Mouse (Mus musculus) cerebellum, adult 2 months (tissue): ENCODE measurements at regions not wholly inside any gene's neighbourhood (a gene's known extent, or its start where the extent isn't known, plus 50 kb on each side); places are given as distances from the start of the nearest gene placed in this dataset.

ENCODE experiments used
- DNase-seq, 2 experiments: peaks; one replicate each; pipeline ENCODE4 v3.0.0; 2021
- H3K27ac ChIP-seq: fragments of 200-500 bp; 2 replicates; pipeline ENCODE4 v1.5.1; 2012; ENCODE audit warnings: low read length, control low read depth, inconsistent platforms; ENCODE audit not compliant: insufficient read depth
- H3K27me3 ChIP-seq: fragments of 200-500 bp; 2 replicates; pipeline ENCODE4 v1.6.1; 2012; ENCODE audit warnings: inconsistent platforms, mild to moderate bottlenecking, low read length, moderate library complexity; ENCODE audit not compliant: control insufficient read depth, insufficient read depth
- H3K4me1 ChIP-seq: fragments of 200-500 bp; 2 replicates; pipeline ENCODE4 v1.6.1; 2011; ENCODE audit warnings: low read length; ENCODE audit not compliant: control insufficient read depth, insufficient read depth
- H3K4me3 ChIP-seq: fragments of 200-500 bp; replicated peaks from 2 replicates; pipeline ENCODE3; 2011; ENCODE audit warnings: mild to moderate bottlenecking, low read depth, low read length, control low read depth; ENCODE audit not compliant: insufficient read depth
- CTCF ChIP-seq: fragments of 200-500 bp; IDR thresholded peaks from 2 replicates; pipeline ENCODE4 v1.5.1; 2011; ENCODE audit warnings: low read depth, mild to moderate bottlenecking, control low read depth, low read length, moderate library complexity, borderline replicate concordance; ENCODE audit not compliant: insufficient read depth
- POLR2A ChIP-seq: fragments of 200-500 bp; IDR thresholded peaks from 2 replicates; pipeline ENCODE4 v1.6.1; 2011; ENCODE audit warnings: low read length, control low read depth, borderline replicate concordance; ENCODE audit not compliant: insufficient read depth
- WGBS: fragments of 180-500 bp; shearing (Covaris S2); methylation state at CpG from one replicate; pipeline ENCODE4 v1.1.7; 2018; 5-methylcytosine and 5-hydroxymethylcytosine counted together

DNA sequence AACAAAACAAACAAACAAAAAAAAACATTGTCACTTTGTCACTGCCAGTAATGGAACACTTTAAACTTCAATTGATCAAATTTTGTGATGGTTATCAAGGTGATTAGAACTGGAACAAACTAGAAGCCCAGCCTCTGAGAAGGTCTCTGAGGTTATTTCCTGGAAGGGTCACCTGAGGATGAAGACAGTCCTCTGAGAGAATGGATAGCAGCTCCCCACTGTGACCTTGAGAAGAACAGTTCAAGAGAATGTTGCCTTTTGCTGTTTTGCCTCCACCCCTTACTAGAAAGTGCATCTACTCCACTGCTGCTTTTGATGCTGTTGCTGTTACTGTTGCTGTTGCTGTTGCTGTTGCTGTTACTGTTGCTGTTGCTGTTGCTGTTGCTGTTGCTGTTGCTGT lies 205.1 kb upstream of the Clec14a start:
- no peak overlapping the region for H3K4me3 ChIP-seq
- no peak for DNase-seq
- H3K4me1 ChIP-seq = no peaks in the 10 kb centered on the region
- H3K27ac ChIP-seq = no peak overlapping the region
- TF ChIP-seq POLR2A (no peak), CTCF (no peak)
- H3K27me3 ChIP-seq = no peaks in the 10 kb centered on the region

DNA sequence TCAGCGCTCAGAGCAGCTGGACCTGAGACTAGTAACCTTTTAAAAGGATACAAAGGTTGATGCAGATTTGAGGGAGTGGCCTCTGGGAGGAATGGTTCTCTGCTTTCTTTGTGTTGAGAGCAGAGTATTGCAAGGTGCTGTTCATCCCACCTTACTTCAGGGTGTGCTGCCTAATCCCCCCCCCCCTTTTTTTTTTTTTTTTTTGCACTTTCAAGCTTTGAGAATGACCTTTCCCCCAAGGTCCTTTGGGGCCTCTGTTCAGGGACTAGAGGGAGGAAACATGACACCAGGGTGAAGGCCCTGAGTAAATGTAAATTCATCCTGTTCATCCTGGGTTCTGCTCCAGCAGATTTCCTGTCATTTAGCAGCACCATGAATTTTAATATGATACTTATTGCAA lies 204.4 kb upstream of the Clec14a start:
- 62% methylated on average over 1 of the region's 1 CpGs for WGBS
- no peak for TF ChIP-seq CTCF
- no peak for TF ChIP-seq POLR2A

DNA sequence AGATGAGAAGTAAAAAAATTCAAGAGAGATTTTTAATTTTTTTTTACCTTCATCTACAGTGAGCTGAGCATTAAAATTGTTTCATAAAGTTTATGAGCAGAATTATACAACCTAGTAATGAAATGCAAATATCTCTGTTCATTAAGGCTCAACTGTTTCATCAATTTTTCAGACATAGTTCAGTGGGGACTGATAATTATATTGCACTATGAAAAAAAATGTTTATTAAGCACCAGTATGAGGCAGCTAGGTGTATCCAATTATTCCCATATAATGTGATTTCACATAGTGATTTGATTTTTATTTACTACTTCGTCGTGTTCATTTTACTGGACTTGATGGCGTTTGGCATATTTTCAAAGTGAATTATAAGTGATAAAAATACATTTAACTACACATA lies 191.4 kb upstream of the Clec14a start:
- Histone ChIP-seq H3K4me1 (no peaks in the 10 kb centered on the region), H3K27ac (no peak overlapping the region), H3K4me3 (no peak overlapping the region), H3K27me3 (no peaks in the 10 kb centered on the region)
- no peak for DNase-seq
- no peak for TF ChIP-seq CTCF
- TF ChIP-seq POLR2A = no peak
- WGBS = 83% methylated on average over 3 of the region's 3 CpGs

More for the DNA sequence above, 204.4 kb upstream of the Clec14a start:
- DNase-seq = no peak
- H3K4me3 ChIP-seq = no peak overlapping the region
- no peaks in the 10 kb centered on the region for H3K4me1 ChIP-seq
- H3K27me3 ChIP-seq = no peaks in the 10 kb centered on the region
- H3K27ac ChIP-seq = no peak overlapping the region

DNA sequence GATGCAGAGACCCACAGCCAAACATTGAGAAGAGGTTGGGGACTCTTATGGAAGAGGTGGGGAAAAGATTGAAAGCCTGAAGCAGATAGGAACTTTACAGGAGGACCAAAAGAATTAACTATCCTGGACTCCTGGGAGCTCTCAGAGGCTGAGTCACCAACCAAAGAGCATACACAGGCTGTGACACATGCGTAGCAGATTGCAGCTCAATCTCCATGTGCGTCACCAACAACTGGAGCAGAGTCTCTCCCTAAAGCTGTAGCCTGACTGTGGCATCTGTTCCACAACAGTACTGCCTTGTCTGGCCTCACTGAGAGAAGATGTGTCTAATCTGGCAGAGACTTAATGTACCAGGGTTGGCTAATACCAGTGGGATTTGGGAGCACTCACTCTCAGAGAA lies 185.7 kb upstream of the Clec14a start:
- Histone ChIP-seq H3K4me3 (no peak overlapping the region), H3K4me1 (no peaks in the 10 kb centered on the region), H3K27me3 (no peaks in the 10 kb centered on the region), H3K27ac (no peak overlapping the region)
- TF ChIP-seq CTCF (no peak), POLR2A (no peak)
- WGBS = 74% methylated on average over 2 of the region's 2 CpGs
- DNase-seq = no peak

DNA sequence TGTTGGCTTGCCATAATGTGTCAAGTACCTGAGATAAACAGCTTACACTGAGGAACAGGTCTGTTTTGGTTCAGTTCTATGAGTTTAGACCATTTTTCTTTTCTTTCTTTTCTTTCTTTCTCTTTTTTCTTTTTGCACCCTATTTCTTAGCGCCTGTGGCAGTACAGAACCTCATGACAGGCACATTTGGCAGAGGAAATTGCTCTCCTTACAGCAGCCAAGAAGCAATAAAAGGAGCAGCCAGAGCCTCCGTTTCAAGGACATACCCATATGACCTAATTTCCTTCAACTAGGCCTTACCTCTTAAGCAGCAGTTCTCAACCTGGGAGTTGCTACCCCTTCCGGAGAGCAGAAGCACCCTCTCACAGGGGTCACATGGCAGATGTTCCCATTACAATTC lies 173.9 kb upstream of the Clec14a start:
- peak in 1 of 2 experiments; percentile 8 for DNase-seq
- TF ChIP-seq CTCF = no peak
- no peak for TF ChIP-seq POLR2A
- WGBS = 48% methylated on average over 3 of the region's 3 CpGs
- Histone ChIP-seq H3K27ac (no peak overlapping the region), H3K4me1 (no peaks in the 10 kb centered on the region), H3K4me3 (no peak overlapping the region), H3K27me3 (no peaks in the 10 kb centered on the region)

DNA sequence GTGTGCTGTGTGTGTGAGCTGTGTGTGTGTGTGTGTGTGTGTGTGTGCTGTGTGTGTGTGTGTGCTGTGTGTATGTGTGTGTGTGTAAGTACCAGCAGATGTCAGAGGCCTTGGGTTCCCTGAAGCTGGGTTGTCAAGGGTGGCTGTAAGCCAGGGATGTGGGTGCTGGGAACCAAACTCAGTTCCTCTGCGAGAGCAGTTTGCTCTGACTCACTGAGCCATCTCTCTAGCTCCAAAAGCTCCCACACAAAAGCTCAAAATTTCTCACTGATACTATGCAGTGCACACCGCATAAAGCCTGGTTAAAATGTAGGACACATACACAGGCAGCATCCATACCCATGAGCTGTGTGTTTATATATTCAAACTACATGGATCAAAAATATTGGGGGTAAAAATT lies 172.9 kb upstream of the Clec14a start:
- WGBS = 94% methylated on average over 2 of the region's 2 CpGs
- Histone ChIP-seq H3K4me3 (no peak overlapping the region), H3K4me1 (no peaks in the 10 kb centered on the region), H3K27me3 (no peaks in the 10 kb centered on the region), H3K27ac (no peak overlapping the region)
- TF ChIP-seq CTCF = no peak
- no peak for TF ChIP-seq POLR2A
- DNase-seq = no peak

DNA sequence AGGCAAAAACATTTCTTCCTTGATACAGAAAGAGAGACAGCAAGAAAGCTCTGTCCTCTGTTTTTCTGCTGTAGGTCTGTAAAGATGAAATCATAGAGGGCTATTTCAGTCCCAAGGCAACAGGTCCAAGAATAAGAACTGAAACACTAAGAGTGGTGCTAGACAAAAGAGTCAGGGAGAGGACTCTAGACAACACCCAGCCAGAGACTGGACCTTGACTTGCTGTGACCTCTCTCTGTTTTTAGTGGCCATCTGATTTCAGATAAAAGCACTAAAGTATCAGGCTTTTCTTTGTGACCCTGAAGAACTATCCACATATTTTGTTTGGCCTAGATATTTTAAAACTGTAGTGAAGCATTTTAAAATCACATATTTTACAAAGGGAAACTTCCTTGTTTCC lies 171.6 kb upstream of the Clec14a start:
- DNase-seq = no peak
- Histone ChIP-seq H3K27ac (no peak overlapping the region), H3K27me3 (no peaks in the 10 kb centered on the region), H3K4me1 (no peaks in the 10 kb centered on the region), H3K4me3 (no peak overlapping the region)
- TF ChIP-seq CTCF (no peak), POLR2A (no peak)

DNA sequence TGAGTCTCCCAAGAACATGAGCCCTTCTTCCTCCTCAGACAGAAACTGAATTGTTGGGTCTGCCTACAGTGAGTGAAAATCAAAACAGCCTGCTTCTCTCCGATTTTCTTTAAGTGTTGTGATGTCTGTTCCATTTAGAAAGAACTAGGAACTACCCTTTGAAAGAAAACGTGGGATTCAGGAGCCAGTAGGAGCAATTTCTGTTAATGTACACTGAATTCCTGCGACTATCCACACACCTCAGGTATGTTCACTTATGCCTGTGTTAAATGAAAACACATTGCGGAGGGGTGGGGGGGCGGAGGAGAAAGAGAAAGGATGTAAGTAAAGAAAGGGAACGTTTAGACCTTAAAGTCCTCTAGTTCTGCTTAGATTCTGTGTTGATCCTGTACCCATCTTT lies 167.9 kb upstream of the Clec14a start:
- no peak for DNase-seq
- H3K4me3 ChIP-seq = no peak overlapping the region
- WGBS = 85% methylated on average over 6 of the region's 6 CpGs

More for the DNA sequence above, 167.9 kb upstream of the Clec14a start:
- no peaks in the 10 kb centered on the region for H3K4me1 ChIP-seq
- no peaks in the 10 kb centered on the region for H3K27me3 ChIP-seq
- TF ChIP-seq CTCF (no peak), POLR2A (no peak)
- H3K27ac ChIP-seq = no peak overlapping the region
